Mouse (Mus musculus): Measurements from ENCODE around the gene Fbln2.
"Not testable (repeated sequence)": the region's sequence is repeated elsewhere in the genome, so short reads cannot be mapped to it uniquely, and the experiment has no call there.

Gene Fbln2

GRCm38 (mm10) chr6:91212155-91212554 is at the start of gene Fbln2:
Gene Fbln2, plus strand, starts transcription at chr6:91212455.
- not testable (repeated sequence) for H3K36me3 ChIP-seq (ENCODE audit: insufficient read depth, low read length); H3K9me3 ChIP-seq (ENCODE audit: low read length)
- peaks cover 29% of the 10 kb centered on the region for H3K4me1 ChIP-seq (replicated peaks; ENCODE audit: low read depth, low read length)
- H3K27me3 ChIP-seq (ENCODE audit: insufficient read depth, low read length) = peaks cover 48% of the 10 kb centered on the region
- H3K4me3 ChIP-seq (replicated peaks; ENCODE audit: low read length) = peak within 1 kb of the TSS; percentile 64

GRCm38 (mm10) chr6:91163195-91163911 is 48.9 kb upstream of the Fbln2 start:
- no peak for TF ChIP-seq POU5F1 (IDR thresholded peaks at IDR 0.05; ENCODE audit: borderline replicate concordance, low read length)
- no peak for TF ChIP-seq CTCF (conservative IDR thresholded peaks at IDR 0.05; ENCODE audit: low read length)
- no peak for TF ChIP-seq NANOG (IDR thresholded peaks at IDR 0.05; ENCODE audit: borderline replicate concordance, low read length)
- Histone ChIP-seq H3K36me3 (ENCODE audit: insufficient read depth, low read length) (peaks cover 5% of the 10 kb centered on the region), H3K4me1 (replicated peaks; ENCODE audit: low read depth, low read length) (no peaks in the 10 kb centered on the region), H3K27me3 (ENCODE audit: insufficient read depth, low read length) (no peaks in the 10 kb centered on the region), H3K9me3 (ENCODE audit: low read length) (no peaks in the 10 kb centered on the region), H3K4me3 (replicated peaks; ENCODE audit: low read length) (no peak overlapping the region)

GRCm38 (mm10) chr6:91164584-91164983 is 47.7 kb upstream of the Fbln2 start:
- Histone ChIP-seq H3K27me3 (ENCODE audit: insufficient read depth, low read length) (no peaks in the 10 kb centered on the region), H3K4me3 (replicated peaks; ENCODE audit: low read length) (no peak overlapping the region), H3K4me1 (replicated peaks; ENCODE audit: low read depth, low read length) (no peaks in the 10 kb centered on the region), H3K9me3 (ENCODE audit: low read length) (no peaks in the 10 kb centered on the region), H3K36me3 (ENCODE audit: insufficient read depth, low read length) (no peaks in the 10 kb centered on the region)
- TF ChIP-seq NANOG (IDR thresholded peaks at IDR 0.05; ENCODE audit: borderline replicate concordance, low read length) (no peak), POU5F1 (IDR thresholded peaks at IDR 0.05; ENCODE audit: borderline replicate concordance, low read length) (no peak), CTCF (conservative IDR thresholded peaks at IDR 0.05; ENCODE audit: low read length) (no peak)

GRCm38 (mm10) chr6:91165210-91165609 is 47.0 kb upstream of the Fbln2 start:
- Histone ChIP-seq H3K27me3 (ENCODE audit: insufficient read depth, low read length) (no peaks in the 10 kb centered on the region), H3K4me1 (replicated peaks; ENCODE audit: low read depth, low read length) (no peaks in the 10 kb centered on the region), H3K9me3 (ENCODE audit: low read length) (no peaks in the 10 kb centered on the region), H3K4me3 (replicated peaks; ENCODE audit: low read length) (no peak overlapping the region), H3K36me3 (ENCODE audit: insufficient read depth, low read length) (no peaks in the 10 kb centered on the region)
- TF ChIP-seq CTCF (conservative IDR thresholded peaks at IDR 0.05; ENCODE audit: low read length) (peak; percentile 97), NANOG (IDR thresholded peaks at IDR 0.05; ENCODE audit: borderline replicate concordance, low read length) (no peak)

- Histone ChIP-seq H3K27me3 (ENCODE audit: insufficient read depth, low read length) (no peaks in the 10 kb centered on the region), H3K4me3 (replicated peaks; ENCODE audit: low read length) (no peak overlapping the region), H3K9me3 (ENCODE audit: low read length) (no peaks in the 10 kb centered on the region), H3K36me3 (ENCODE audit: insufficient read depth, low read length) (no peaks in the 10 kb centered on the region), H3K4me1 (replicated peaks; ENCODE audit: low read depth, low read length) (no peaks in the 10 kb centered on the region)
- TF ChIP-seq NANOG (IDR thresholded peaks at IDR 0.05; ENCODE audit: borderline replicate concordance, low read length) (no peak), POU5F1 (IDR thresholded peaks at IDR 0.05; ENCODE audit: borderline replicate concordance, low read length) (no peak), CTCF (conservative IDR thresholded peaks at IDR 0.05; ENCODE audit: low read length) (peak; percentile 31; the same call in 1 of the 2 replicates)
These were observed 44.4 kb upstream of the Fbln2 start for GRCm38 (mm10) chr6:91167828-91168227.

GRCm38 (mm10) chr6:91169129-91169528 is 43.1 kb upstream of the Fbln2 start:
- H3K36me3 ChIP-seq (ENCODE audit: insufficient read depth, low read length) = no peaks in the 10 kb centered on the region
- no peak overlapping the region for H3K4me3 ChIP-seq (replicated peaks; ENCODE audit: low read length)
- H3K4me1 ChIP-seq (replicated peaks; ENCODE audit: low read depth, low read length) = peaks cover 3% of the 10 kb centered on the region; the same call in 1 of the 2 replicates
- no peaks in the 10 kb centered on the region for H3K9me3 ChIP-seq (ENCODE audit: low read length)
- TF ChIP-seq POU5F1 (IDR thresholded peaks at IDR 0.05; ENCODE audit: borderline replicate concordance, low read length) = no peak
- TF ChIP-seq CTCF (conservative IDR thresholded peaks at IDR 0.05; ENCODE audit: low read length) = no peak
- TF ChIP-seq NANOG (IDR thresholded peaks at IDR 0.05; ENCODE audit: borderline replicate concordance, low read length) = no peak
- no peaks in the 10 kb centered on the region for H3K27me3 ChIP-seq (ENCODE audit: insufficient read depth, low read length)

GRCm38 (mm10) chr6:91171396-91171895 is 40.8 kb upstream of the Fbln2 start:
- TF ChIP-seq POU5F1 (IDR thresholded peaks at IDR 0.05; ENCODE audit: borderline replicate concordance, low read length) (no peak), CTCF (conservative IDR thresholded peaks at IDR 0.05; ENCODE audit: low read length) (no peak), NANOG (IDR thresholded peaks at IDR 0.05; ENCODE audit: borderline replicate concordance, low read length) (no peak)
- Histone ChIP-seq H3K36me3 (ENCODE audit: insufficient read depth, low read length) (no peaks in the 10 kb centered on the region), H3K27me3 (ENCODE audit: insufficient read depth, low read length) (0 out of 2 replicates have a peak, but pooled peaks cover 2% of the 10 kb centered on the region), H3K4me1 (replicated peaks; ENCODE audit: low read depth, low read length) (peaks cover 3% of the 10 kb centered on the region; the same call in 1 of the 2 replicates), H3K9me3 (ENCODE audit: low read length) (no peaks in the 10 kb centered on the region), H3K4me3 (replicated peaks; ENCODE audit: low read length) (no peak overlapping the region)

GRCm38 (mm10) chr6:91172381-91172780 is 39.9 kb upstream of the Fbln2 start:
- Histone ChIP-seq H3K36me3 (ENCODE audit: insufficient read depth, low read length) (no peaks in the 10 kb centered on the region), H3K4me3 (replicated peaks; ENCODE audit: low read length) (no peak overlapping the region), H3K27me3 (ENCODE audit: insufficient read depth, low read length) (0 out of 2 replicates have a peak, but pooled peaks cover 4% of the 10 kb centered on the region), H3K9me3 (ENCODE audit: low read length) (no peaks in the 10 kb centered on the region), H3K4me1 (replicated peaks; ENCODE audit: low read depth, low read length) (peaks cover 3% of the 10 kb centered on the region; the same call in 1 of the 2 replicates)
- TF ChIP-seq NANOG (IDR thresholded peaks at IDR 0.05; ENCODE audit: borderline replicate concordance, low read length) = no peak
- no peak for TF ChIP-seq CTCF (conservative IDR thresholded peaks at IDR 0.05; ENCODE audit: low read length)
- TF ChIP-seq POU5F1 (IDR thresholded peaks at IDR 0.05; ENCODE audit: borderline replicate concordance, low read length) = no peak

Data from E14TG2a.4 (cell line).